Mouse (Mus musculus) brain, embryonic 18.5 days (tissue): Measurements from ENCODE around the gene Dhcr24.

Source experiments
- DNase-seq: peaks from one replicate; pipeline ENCODE4 v3.0.0-alpha.2; 2012; ENCODE audit warnings: low read depth, low spot score

Dhcr24 gene

GRCm38 (mm10) chr4:106560846-106561781, at the start of gene Dhcr24:
Gene Dhcr24 (plus strand): TSS chr4:106561038.
- DNase-seq = peak; percentile 91

- DNase-seq = no peak
Observed at GRCm38 (mm10) chr4:106514606-106515005, 46.2 kb upstream of the Dhcr24 start.

- DNase-seq = no peak
Observed at GRCm38 (mm10) chr4:106522547-106522946, 38.3 kb upstream of the Dhcr24 start.

GRCm38 (mm10) chr4:106524131-106524530, 36.7 kb upstream of the Dhcr24 start:
- DNase-seq = no peak

- DNase-seq = no peak
Observed at GRCm38 (mm10) chr4:106525001-106525400, 35.8 kb upstream of the Dhcr24 start.

- no peak for DNase-seq
Observed at GRCm38 (mm10) chr4:106527856-106528547, 32.8 kb upstream of the Dhcr24 start.

- peak; percentile 72 for DNase-seq
Observed at GRCm38 (mm10) chr4:106529375-106530112, 31.3 kb upstream of the Dhcr24 start.

- DNase-seq = no peak
Observed at GRCm38 (mm10) chr4:106530113-106530482, 30.7 kb upstream of the Dhcr24 start.

- DNase-seq = no peak
Observed at GRCm38 (mm10) chr4:106533421-106534080, 27.3 kb upstream of the Dhcr24 start.

GRCm38 (mm10) chr4:106534256-106534655, 26.6 kb upstream of the Dhcr24 start:
- no peak for DNase-seq

- no peak for DNase-seq
Observed at GRCm38 (mm10) chr4:106539756-106540155, 21.1 kb upstream of the Dhcr24 start.

- DNase-seq = no peak
Observed at GRCm38 (mm10) chr4:106541491-106541890, 19.3 kb upstream of the Dhcr24 start.

GRCm38 (mm10) chr4:106542211-106542610, 18.6 kb upstream of the Dhcr24 start:
- DNase-seq = no peak

- no peak for DNase-seq
Observed at GRCm38 (mm10) chr4:106545817-106546373, 14.9 kb upstream of the Dhcr24 start.

GRCm38 (mm10) chr4:106546896-106547295, 13.9 kb upstream of the Dhcr24 start:
- no peak for DNase-seq

- DNase-seq = no peak
Observed at GRCm38 (mm10) chr4:106548113-106548512, 12.7 kb upstream of the Dhcr24 start.

GRCm38 (mm10) chr4:106550516-106551166, 10.2 kb upstream of the Dhcr24 start:
- no peak for DNase-seq

GRCm38 (mm10) chr4:106557262-106557661, 3.6 kb upstream of the Dhcr24 start:
- DNase-seq = no peak

- DNase-seq = no peak
Observed at GRCm38 (mm10) chr4:106557978-106558377, 2.9 kb upstream of the Dhcr24 start.

- DNase-seq = no peak
Observed at GRCm38 (mm10) chr4:106559343-106560212, 1.3 kb upstream of the Dhcr24 start.
